ENCODE assay signal across 21 mouse cellular contexts in the genomic region with DNA sequence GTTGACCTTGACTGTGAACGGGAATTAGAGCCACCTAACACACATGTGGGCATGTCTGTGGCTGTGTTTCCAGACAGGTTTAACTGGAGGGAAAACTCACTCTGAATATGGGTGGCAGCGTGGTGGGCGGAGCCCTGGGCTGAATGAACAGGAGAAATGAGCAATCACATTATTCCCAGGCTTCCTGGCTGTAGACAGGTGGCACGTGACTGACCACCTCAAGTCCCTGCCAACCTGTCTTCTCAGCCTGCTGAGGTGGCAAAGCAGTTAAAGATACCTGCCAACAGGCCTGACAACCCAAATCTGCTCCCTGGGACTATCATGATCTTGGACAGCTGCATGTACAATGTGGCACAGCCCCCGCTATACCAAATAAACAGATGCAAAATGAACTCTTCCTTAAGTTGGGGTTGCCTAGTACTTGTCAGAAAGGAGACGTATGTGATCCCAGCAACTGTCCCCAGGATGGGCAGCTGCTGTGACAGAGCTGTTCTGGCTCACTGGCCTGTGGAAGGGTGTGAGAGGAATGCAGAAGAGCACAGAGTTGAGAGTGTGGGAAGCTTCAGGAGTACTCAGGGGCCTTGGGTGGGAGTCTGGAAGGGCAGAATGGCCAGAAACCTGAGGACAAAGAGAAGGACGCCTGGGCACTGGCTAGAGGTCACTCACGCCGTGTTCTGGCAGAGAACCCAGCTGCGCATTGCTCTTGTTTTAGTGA. TPM values are rescaled to one million over a fixed set of nuclear protein-coding genes. Genes with fewer than 3 reads are reported as not detected.
DNase-seq lines count a peak whose midpoint lies in the region; ATAC-seq and TF ChIP-seq lines count a peak whose summit lies in the region.
"Had no signal": no experiment of that assay in that cellular context is flagged by ENCODE, and none has a peak within 500 bp of the region (broad histone marks: within the 10 kb centered on the region; RNA-seq: fewer than 3 reads in every experiment).

No protein-coding gene starts in this region.

- no peak overlapping the region for H3K9ac ChIP-seq in kidney, embryonic 14.5 days (ENCODE audit: low read depth, low read length)
- H3K9ac ChIP-seq in kidney, postnatal 0 days (ENCODE audit: low read depth, low read length) = no peak overlapping the region
- no peak overlapping the region for H3K9ac ChIP-seq in midbrain, embryonic 14.5 days (replicated peaks; ENCODE audit: low read length)
- H3K9ac ChIP-seq: embryonic facial prominence, embryonic 12.5 days; forebrain, embryonic 13.5 days; intestine, embryonic 15.5 days; limb, embryonic 15.5 days; liver, embryonic 14.5 days; lung, embryonic 14.5 days; midbrain, embryonic 15.5 days; neural tube, embryonic 12.5 days had no signal

- no peak for TF ChIP-seq CTCF in kidney, postnatal 0 days (IDR thresholded peaks at IDR 0.05; ENCODE audit: low read depth)

- no peaks in the 10 kb centered on the region for H3K27me3 ChIP-seq in kidney, embryonic 14.5 days (ENCODE audit: control insufficient read depth, insufficient read depth, low read length)
- H3K27me3 ChIP-seq in kidney, postnatal 0 days (ENCODE audit: insufficient read depth, low read length) = no peaks in the 10 kb centered on the region
- no peaks in the 10 kb centered on the region for H3K27me3 ChIP-seq in midbrain, embryonic 14.5 days (ENCODE audit: control insufficient read depth, insufficient read depth, low read length)
- H3K27me3 ChIP-seq: embryonic facial prominence, embryonic 12.5 days; forebrain, embryonic 13.5 days; intestine, embryonic 15.5 days; limb, embryonic 15.5 days; midbrain, embryonic 15.5 days; neural tube, embryonic 12.5 days had no signal

- no peaks in the 10 kb centered on the region for H3K4me1 ChIP-seq in kidney, embryonic 14.5 days (ENCODE audit: control insufficient read depth, insufficient read depth, low read length)
- H3K4me1 ChIP-seq in kidney, postnatal 0 days (replicated peaks; ENCODE audit: insufficient read depth, low read length) = no peaks in the 10 kb centered on the region
- no peaks in the 10 kb centered on the region for H3K4me1 ChIP-seq in midbrain, embryonic 14.5 days (ENCODE audit: control insufficient read depth, insufficient read depth, low read length)
- H3K4me1 ChIP-seq: embryonic facial prominence, embryonic 12.5 days; forebrain, embryonic 13.5 days; heart, embryonic 10.5 days; intestine, embryonic 15.5 days; limb, embryonic 15.5 days; midbrain, embryonic 15.5 days; neural tube, embryonic 12.5 days had no signal

- H3K27ac ChIP-seq in kidney, embryonic 14.5 days (ENCODE audit: low read depth, low read length) = no peak overlapping the region; the same call in 1 of the 2 replicates
- no peak overlapping the region; the same call in 1 of the 2 replicates for H3K27ac ChIP-seq in kidney, postnatal 0 days
- H3K27ac ChIP-seq in midbrain, embryonic 14.5 days (replicated peaks; ENCODE audit: low read depth, low read length) = no peak overlapping the region
- H3K27ac ChIP-seq: embryonic facial prominence, embryonic 12.5 days; forebrain, embryonic 13.5 days; heart, embryonic 10.5 days; intestine, embryonic 15.5 days; limb, embryonic 15.5 days; liver, embryonic 14.5 days; midbrain, embryonic 15.5 days; neural tube, embryonic 12.5 days had no signal

- 77% methylated on average over 10 of the region's 10 CpGs for WGBS in kidney, embryonic 14.5 days
- WGBS in kidney, postnatal 0 days = 62% methylated on average over 10 of the region's 10 CpGs
- WGBS in midbrain, embryonic 14.5 days = 92% methylated on average over 10 of the region's 10 CpGs

- H3K36me3 ChIP-seq in kidney, embryonic 14.5 days (ENCODE audit: control insufficient read depth, insufficient read depth, low read length) = peaks cover 59% of the 10 kb centered on the region
- H3K36me3 ChIP-seq in kidney, postnatal 0 days (ENCODE audit: insufficient read depth, low read length) = peaks cover 68% of the 10 kb centered on the region
- H3K36me3 ChIP-seq in midbrain, embryonic 14.5 days (ENCODE audit: control insufficient read depth, insufficient read depth, low read length) = peaks cover 84% of the 10 kb centered on the region

- H3K4me2 ChIP-seq in kidney, embryonic 14.5 days (replicated peaks; ENCODE audit: low read depth, low read length) = no peak overlapping the region
- no peak overlapping the region for H3K4me2 ChIP-seq in kidney, postnatal 0 days (ENCODE audit: low read length)
- no peak overlapping the region for H3K4me2 ChIP-seq in midbrain, embryonic 14.5 days (ENCODE audit: low read length)
- H3K4me2 ChIP-seq: embryonic facial prominence, embryonic 12.5 days; forebrain, embryonic 13.5 days; intestine, embryonic 15.5 days; limb, embryonic 15.5 days; lung, embryonic 14.5 days; midbrain, embryonic 15.5 days; neural tube, embryonic 12.5 days had no signal

- H3K9me3 ChIP-seq in kidney, embryonic 14.5 days (ENCODE audit: control insufficient read depth, low read length) = no peaks in the 10 kb centered on the region
- no peaks in the 10 kb centered on the region for H3K9me3 ChIP-seq in kidney, postnatal 0 days (replicated peaks; ENCODE audit: low read length)
- H3K9me3 ChIP-seq in midbrain, embryonic 14.5 days (ENCODE audit: control insufficient read depth, low read length) = no peaks in the 10 kb centered on the region
- H3K9me3 ChIP-seq: embryonic facial prominence, embryonic 12.5 days; forebrain, embryonic 13.5 days; heart, embryonic 10.5 days; intestine, embryonic 15.5 days; limb, embryonic 15.5 days; midbrain, embryonic 15.5 days; neural tube, embryonic 12.5 days had no signal

- peak; percentile 76; the same call in 1 of the 2 replicates for ATAC-seq in kidney, embryonic 14.5 days (ENCODE audit: low FRiP score, low TSS enrichment)
- ATAC-seq in kidney, postnatal 0 days (replicated peaks; ENCODE audit: low FRiP score, low read depth) = peak; percentile 74
- ATAC-seq in midbrain, embryonic 14.5 days (ENCODE audit: low FRiP score, low TSS enrichment) = no peak
- ATAC-seq: forebrain, embryonic 13.5 days; hindbrain, embryonic 16.5 days; intestine, embryonic 15.5 days; midbrain, embryonic 15.5 days had no signal

- DNase-seq in cerebellum, postnatal 25 days = peak; percentile 59 to 69
- no peak for DNase-seq in cerebellum, adult 9-10 months
- DNase-seq in kidney, adult 11 months = peak; percentile 19
- no peak for DNase-seq in kidney, postnatal 14 days
- DNase-seq in kidney, postnatal 0 days (ENCODE audit: low spot score) = peak; percentile 58
- DNase-seq in midbrain, embryonic 14.5 days = no peak
- DNase-seq: adrenal gland, postnatal 25 days; layer of hippocampus, postnatal 36 days; lung, embryonic 14.5 days; right cerebral cortex, postnatal 14 days; thymus, postnatal 14 days had no signal

- H3K4me3 ChIP-seq in kidney, embryonic 14.5 days (ENCODE audit: low read length) = no peak overlapping the region
- H3K4me3 ChIP-seq in kidney, postnatal 0 days (replicated peaks; ENCODE audit: low read depth, low read length) = no peak overlapping the region
- no peak overlapping the region for H3K4me3 ChIP-seq in midbrain, embryonic 14.5 days (replicated peaks; ENCODE audit: low read depth, low read length)
- H3K4me3 ChIP-seq: embryonic facial prominence, embryonic 12.5 days; forebrain, embryonic 13.5 days; heart, embryonic 10.5 days; intestine, embryonic 15.5 days; limb, embryonic 15.5 days; midbrain, embryonic 15.5 days; neural tube, embryonic 12.5 days had no signal

RNA-seq across cellular contexts. Expression of gene Iars2, which starts 36.4 kb away (rescaled TPM):
- polyA plus RNA-seq in kidney, embryonic 14.5 days (2014; fragmentation: Nextera tagmentation; extraction: Ambion mirVana) = 17.0 and 35.4 TPM in 2 replicates
- polyA plus RNA-seq in kidney, postnatal 0 days (2015; fragmentation: Nextera tagmentation; extraction: Ambion mirVana) = 31.4 and 33.6 TPM in 2 replicates
- 14.0 and 22.3 TPM in 2 replicates for polyA plus RNA-seq in midbrain, embryonic 14.5 days (2014; fragmentation: Nextera tagmentation; extraction: Ambion mirVana)

RNA-seq across cellular contexts. Expression of gene Bpnt1, which starts 39.1 kb away (rescaled TPM):
- 18.2 and 31.6 TPM in 2 replicates for polyA plus RNA-seq in kidney, embryonic 14.5 days (2014; fragmentation: Nextera tagmentation; extraction: Ambion mirVana)
- 108 and 130 TPM in 2 replicates for polyA plus RNA-seq in kidney, postnatal 0 days (2015; fragmentation: Nextera tagmentation; extraction: Ambion mirVana)
- polyA plus RNA-seq in midbrain, embryonic 14.5 days (2014; fragmentation: Nextera tagmentation; extraction: Ambion mirVana) = 27.2 and 29.0 TPM in 2 replicates

Comparison
In these comparisons a context has a peak if more than half of its experiments do, and no peak if none do; other contexts are left out.
1. DNase-seq: peak in cerebellum, postnatal 25 days (2 of 2), kidney, adult 11 months (single experiment) and kidney, postnatal 0 days (single experiment); none in cerebellum, adult 9-10 months (single experiment), kidney, postnatal 14 days (single experiment) and midbrain, embryonic 14.5 days (single experiment).